Mouse (Mus musculus): ENCODE results near the gene Pgs1.

Gene Pgs1

GRCm38 (mm10) chr11:117999260-117999934 lies 13.3 kb downstream of the Pgs1 start:
- in situ Hi-C loops (cut with MboI, MseI) = no loop called here

DNA sequence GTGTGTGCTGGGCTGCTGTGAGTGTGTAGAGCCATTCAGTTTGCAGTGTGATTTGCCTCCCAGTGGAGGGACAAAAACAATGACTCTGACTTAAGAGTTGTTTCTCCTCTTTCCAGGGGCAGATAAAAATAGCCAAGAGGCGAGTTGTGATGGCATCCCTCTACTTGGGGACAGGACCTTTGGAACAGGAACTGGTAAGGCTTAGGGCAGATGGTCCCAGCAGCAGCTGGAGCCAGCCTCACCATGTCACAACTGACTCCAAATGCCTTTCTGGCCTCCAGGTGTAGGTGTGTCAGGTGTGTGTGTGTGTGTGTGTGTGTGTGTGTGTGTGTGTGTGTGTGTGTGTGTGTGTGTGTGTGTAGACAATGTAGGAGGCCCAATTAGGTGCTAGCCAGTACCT lies 14.0 kb downstream of the Pgs1 start:
- in situ Hi-C loops (cut with MboI, MseI) = no loop called here

DNA sequence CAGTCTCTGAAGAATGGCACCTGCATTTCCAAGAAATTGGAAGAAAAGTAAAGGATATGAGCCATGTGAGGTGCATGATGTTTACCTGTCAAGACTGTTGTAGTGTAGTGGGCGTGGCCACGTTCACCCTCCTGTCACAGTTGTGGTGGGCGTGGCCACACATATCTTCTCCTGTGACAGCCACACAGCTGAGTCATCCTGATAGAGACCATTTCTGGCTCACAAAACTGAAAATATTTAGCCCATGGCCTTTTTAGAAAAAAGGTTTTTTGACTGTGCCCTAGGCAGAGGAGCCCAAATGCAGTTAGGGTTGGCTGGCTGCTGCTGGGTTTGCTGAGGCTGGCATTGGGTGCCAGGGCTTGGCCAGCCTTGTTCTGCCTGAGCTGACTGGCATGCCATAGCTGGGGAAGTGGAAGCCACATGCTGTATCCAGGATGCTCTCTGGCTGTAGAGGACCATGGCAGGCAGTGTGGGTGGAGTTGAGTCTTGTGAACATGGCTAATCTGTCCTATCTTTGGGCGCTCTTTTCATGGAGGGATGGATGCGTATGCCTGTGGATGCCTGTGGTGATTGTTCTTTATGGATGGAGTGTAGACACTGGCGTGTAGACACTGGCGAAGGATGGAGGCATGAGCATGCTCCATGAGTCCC lies 14.6 kb downstream of the Pgs1 start:
- in situ Hi-C loops (cut with MboI, MseI) = no loop called here

GRCm38 (mm10) chr11:118003176-118003575 lies 17.1 kb downstream of the Pgs1 start:
- in situ Hi-C loops (cut with MboI, MseI) = no loop called here

DNA sequence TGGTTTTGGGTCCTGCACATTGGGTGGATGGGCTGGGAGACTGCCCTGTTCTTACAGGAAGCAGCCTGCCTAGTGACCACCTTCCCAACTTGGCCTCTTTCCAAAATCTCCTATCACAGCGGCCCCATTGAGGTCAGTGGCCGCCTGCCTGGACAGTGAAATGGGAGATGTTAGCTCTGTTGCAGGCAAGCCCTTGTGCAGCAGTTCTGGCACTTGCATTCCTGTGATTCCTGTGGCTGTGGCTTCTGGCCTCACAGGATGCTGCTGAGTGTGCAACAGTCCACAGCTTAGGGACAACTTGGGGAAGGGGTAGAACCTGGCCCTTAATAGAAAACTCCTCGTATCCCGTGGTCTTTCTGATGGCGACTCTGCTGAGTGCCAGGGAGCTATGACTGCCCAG lies 17.6 kb downstream of the Pgs1 start:
- in situ Hi-C loops (cut with MboI, MseI) = no loop called here

- in situ Hi-C loops (cut with MboI, MseI) = no loop called here
Observed at GRCm38 (mm10) chr11:118004217-118004616, 18.1 kb downstream of the Pgs1 start.

GRCm38 (mm10) chr11:118007460-118008143 lies 21.5 kb downstream of the Pgs1 start:
- in situ Hi-C loops (cut with MboI, MseI) = no loop called here

- in situ Hi-C loops (cut with MboI, MseI) = no loop called here
Observed at GRCm38 (mm10) chr11:118008144-118008805, 22.2 kb downstream of the Pgs1 start.

- in situ Hi-C loops (cut with MboI, MseI) = no loop called here
Observed at GRCm38 (mm10) chr11:118008843-118009242, 22.8 kb downstream of the Pgs1 start.

GRCm38 (mm10) chr11:118009865-118010571 lies 23.9 kb downstream of the Pgs1 start:
- in situ Hi-C loops (cut with MboI, MseI) = no loop called here

- in situ Hi-C loops (cut with MboI, MseI) = no loop called here
Observed at GRCm38 (mm10) chr11:118012595-118012994, 26.5 kb downstream of the Pgs1 start.

- in situ Hi-C loops (cut with MboI, MseI) = no loop called here
Observed at GRCm38 (mm10) chr11:118013339-118013738, 27.2 kb downstream of the Pgs1 start.

DNA sequence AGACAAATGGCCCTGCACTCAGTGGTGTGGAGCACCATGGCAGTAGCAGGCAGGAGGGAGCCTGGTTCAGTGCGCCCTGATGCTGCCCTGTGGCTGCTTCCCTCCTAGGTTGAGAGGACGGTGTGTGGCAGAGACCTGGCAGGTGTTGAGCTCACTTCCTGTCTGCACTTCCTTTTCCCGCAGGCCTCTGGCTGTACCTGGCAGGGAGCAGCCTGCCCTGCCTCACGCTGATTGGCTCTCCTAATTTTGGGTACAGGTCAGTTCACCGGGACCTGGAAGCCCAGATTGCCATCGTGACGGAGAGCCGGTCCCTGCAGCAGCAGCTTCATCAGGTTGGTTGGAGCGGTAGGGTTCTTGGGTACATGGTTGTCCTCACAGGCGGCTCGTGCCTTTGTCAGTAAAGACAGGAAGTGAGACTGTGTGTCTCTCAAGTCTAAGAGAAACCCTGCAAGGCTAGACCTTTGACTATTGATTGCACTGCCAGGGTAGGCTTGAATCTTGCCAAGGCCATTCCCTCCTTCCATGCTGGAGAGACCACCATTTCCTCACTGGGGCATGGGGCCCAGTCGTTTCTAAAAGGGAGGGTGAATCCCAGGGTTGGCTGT lies 28.4 kb downstream of the Pgs1 start:
- in situ Hi-C loops (cut with MboI, MseI) = no loop called here

DNA sequence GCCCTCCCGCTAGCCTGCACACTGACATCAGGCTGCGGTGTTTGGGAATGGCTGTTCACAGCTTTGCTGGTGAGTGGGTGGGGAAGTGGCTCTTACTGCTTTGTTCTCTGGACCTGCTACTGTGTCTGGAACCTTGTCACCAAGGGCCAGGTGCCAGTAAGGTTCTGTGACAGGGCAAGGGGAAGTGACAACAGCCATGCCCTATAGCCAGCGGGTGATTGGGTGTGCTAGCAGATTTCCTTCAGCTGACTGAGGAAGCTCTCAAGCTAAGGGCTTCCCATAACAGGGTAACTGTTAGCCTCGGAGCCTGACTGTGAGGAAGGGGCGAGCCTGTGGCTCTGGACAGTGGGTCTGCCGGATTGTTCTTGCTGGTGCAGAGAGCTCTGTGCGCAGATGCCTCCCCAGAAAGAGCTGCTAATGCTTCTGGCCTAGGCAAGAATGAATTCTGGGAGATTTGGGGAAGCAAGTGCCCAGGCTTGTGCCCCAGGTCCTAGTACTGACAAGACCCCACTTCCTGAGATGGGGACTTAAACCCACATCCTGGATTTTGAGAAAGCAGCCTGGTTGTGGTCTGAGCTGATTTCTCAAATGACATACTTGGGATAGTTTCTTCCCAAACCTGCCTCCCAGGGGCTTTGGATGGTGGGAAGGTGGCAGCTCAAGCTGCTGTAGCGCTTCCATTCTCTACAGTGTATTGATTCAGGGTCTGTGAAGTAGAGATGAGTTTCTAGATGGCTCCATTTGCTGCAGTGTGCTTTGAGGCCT lies 29.5 kb downstream of the Pgs1 start:
- in situ Hi-C loops (cut with MboI, MseI) = no loop called here

DNA sequence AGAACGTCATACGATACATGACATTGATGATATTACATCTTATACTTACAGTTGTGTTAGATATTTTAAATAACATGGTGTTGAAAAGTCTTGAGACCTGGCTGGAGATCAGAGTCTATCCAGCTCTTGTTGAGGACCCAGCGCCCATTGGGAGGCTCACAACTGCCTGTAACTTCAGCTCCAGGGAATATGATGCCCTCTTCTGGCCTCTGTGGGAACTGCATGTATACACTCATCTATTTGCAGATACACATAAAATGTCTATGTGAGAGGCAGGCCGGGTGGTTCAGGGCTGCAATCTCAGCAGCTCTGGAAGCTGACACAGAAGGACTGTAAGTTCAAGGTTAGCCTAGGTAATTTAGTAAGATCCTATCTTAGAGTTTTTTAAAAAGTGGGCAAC lies 32.2 kb downstream of the Pgs1 start:
- in situ Hi-C loops (cut with MboI, MseI) = no loop called here

- in situ Hi-C loops (cut with MboI, MseI) = loop anchor here (5.0 kb wide), 2 partner anchors 105 to 150 kb away; partner anchors contain the start of gene Tha1
Observed at GRCm38 (mm10) chr11:118021806-118022205, 35.7 kb downstream of the Pgs1 start.

DNA sequence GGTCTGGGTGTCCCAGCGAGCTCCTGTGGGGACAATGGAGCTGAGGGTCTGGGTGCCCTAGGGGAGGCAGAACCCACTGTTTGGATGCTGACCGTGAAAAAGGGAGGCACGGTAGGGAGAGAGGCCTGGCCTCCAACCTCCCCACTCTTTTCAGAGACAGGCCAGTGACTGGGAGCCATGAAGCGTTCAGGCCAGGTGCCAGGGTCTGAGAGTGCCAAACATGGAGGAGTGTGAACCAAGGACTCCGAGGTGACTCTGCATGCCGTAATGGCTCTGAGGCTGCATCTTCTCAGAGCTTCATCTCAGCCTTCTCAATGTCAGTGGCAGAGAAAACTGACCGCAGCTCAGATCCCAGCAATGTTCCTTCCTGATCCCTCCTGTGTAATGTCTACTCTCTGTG lies 37.4 kb downstream of the Pgs1 start:
- in situ Hi-C loops (cut with MboI, MseI) = loop anchor here (5.0 kb wide), 2 partner anchors 106 to 151 kb away; partner anchors contain the start of gene Tha1

DNA sequence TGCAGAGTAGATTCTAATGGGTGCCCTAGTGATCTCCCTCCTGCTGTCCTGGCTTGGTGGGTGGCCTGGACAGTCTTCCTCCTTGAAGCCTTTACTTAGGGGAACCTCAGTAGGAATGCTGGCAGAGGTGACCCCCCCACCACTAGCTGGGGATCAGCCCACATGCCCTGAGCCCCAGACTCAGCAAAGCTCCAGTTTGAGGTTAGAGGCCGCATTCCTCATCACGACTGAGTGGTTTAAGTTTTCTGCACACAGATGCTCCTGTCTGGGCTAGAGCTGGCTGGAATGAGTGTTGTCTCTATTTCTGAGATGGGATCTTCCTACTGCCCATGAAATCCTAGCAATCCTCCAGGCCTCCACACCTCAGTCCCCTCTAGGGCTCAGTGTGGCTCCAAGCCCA lies 38.0 kb downstream of the Pgs1 start:
- in situ Hi-C loops (cut with MboI, MseI) = loop anchor here (5.0 kb wide), 2 partner anchors 107 to 152 kb away; partner anchors contain the start of gene Tha1

DNA sequence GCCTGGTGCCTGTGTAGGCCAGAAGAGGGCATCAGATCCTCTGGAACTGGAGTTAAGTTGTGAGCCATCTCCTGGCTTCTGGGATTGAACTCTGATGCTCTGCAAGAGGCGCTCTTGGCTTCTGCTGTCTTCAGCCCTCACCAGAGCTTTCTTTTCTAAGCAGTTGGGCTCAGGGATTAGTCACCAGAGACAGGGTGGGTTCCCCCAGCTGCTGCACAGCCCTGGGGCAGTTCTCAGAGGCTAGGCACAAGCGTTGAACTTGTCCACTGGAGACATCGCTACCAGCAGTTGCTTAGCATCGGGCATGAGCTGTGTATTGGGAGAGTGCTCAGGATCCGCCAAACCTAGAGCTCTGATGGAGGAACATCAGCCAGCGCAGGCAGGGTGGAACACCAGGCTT lies 43.1 kb downstream of the Pgs1 start:
- in situ Hi-C loops (cut with MboI, MseI) = no loop called here

- in situ Hi-C loops (cut with MboI, MseI) = no loop called here
Observed at GRCm38 (mm10) chr11:118031134-118031533, 45.0 kb downstream of the Pgs1 start.
